Mouse (Mus musculus) brain, embryonic 14.5 days (tissue): ENCODE measurements around the gene Kmt2a.

Experiments used
- CTCF ChIP-seq: fragments of 200-500 bp; IDR thresholded peaks from 2 replicates; pipeline ENCODE4 v1.5.1; 2012; ENCODE audit warnings: inconsistent platforms, mild to moderate bottlenecking, moderate library complexity, borderline replicate concordance; ENCODE audit not compliant: insufficient read depth, insufficient read length; ENCODE audit errors: extremely low read depth
- POLR2A ChIP-seq: fragments of 200-500 bp; IDR thresholded peaks from 2 replicates; pipeline ENCODE4 v1.6.1; 2012; ENCODE audit warnings: mild to moderate bottlenecking, inconsistent platforms, borderline replicate concordance; ENCODE audit not compliant: poor library complexity, insufficient read depth, insufficient read length, severe bottlenecking; ENCODE audit errors: extremely low read depth

DNA sequence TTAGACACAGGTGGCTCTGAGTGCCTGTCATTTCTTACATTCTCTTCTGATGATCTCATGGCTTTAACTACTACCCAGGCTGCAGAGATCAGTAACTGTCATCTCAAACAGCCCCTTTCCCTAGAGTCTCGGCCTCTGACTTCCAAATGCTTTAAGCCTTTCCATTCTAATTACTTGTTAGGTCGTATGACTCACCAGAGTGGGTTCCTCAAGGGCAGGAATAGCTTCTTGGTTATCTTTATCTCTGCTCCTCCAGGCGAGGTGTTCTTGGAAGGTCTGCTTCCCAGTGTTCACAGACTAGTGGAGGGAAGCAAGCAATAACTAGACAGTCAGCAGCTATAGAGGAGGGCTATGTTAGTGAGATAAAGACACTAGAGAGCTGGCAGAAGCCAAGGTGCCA is 11.6 kb upstream of the Kmt2a start:
- no peak for TF ChIP-seq CTCF
- no peak for TF ChIP-seq POLR2A
